Mouse (Mus musculus): Measurements from ENCODE around the gene Lmf1. TPM values are rescaled to one million over a fixed set of nuclear protein-coding genes. Genes with fewer than 3 reads are reported as not detected.
A peak's percentile ranks its signal among the peaks of the same experiment; 100 is the strongest.

The Lmf1 gene
- total RNA-seq (2021): 10 to 100 TPM; 11.6 to 16.6 TPM
- long read RNA-seq, experiment 1, transcript Lmf1-206 (9 exons, 1,424 nt): major isoform, 5 of 15 reads
- long read RNA-seq, experiment 1, partial matches to known transcripts: 1 of 15 reads
- long read RNA-seq, experiment 1, other reads (novel, unspliced or antisense): 9 of 15 reads
- long read RNA-seq, experiment 2, partial matches to known transcripts: 2 of 31 reads
- long read RNA-seq, experiment 2, other reads (novel, unspliced or antisense): 26 of 31 reads

DNA sequence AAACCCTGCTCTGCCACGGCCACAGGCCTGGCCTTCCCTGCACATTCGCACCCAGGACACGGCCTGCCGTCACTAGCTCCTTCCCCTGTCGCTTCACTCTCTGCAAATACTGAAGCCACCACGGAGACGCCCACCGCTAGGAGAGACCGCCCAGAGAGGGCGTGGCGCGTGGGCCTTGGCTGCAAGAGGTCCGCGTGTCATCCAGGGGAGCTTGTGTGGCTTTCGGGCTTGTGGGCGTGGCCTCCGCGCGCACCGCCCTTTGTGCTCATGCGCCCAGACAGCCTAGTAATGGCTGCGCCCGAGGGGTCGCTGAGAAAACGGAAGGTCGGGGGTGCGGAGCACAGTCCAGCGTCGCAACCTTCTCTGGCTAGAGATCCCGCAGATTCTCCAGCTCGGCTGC is at the start of gene Lmf1:
Lmf1 (plus strand) TSS at position 166 of the 400 bp plus-strand sequence.
- peak; percentile 97 for DNase-seq

DNA sequence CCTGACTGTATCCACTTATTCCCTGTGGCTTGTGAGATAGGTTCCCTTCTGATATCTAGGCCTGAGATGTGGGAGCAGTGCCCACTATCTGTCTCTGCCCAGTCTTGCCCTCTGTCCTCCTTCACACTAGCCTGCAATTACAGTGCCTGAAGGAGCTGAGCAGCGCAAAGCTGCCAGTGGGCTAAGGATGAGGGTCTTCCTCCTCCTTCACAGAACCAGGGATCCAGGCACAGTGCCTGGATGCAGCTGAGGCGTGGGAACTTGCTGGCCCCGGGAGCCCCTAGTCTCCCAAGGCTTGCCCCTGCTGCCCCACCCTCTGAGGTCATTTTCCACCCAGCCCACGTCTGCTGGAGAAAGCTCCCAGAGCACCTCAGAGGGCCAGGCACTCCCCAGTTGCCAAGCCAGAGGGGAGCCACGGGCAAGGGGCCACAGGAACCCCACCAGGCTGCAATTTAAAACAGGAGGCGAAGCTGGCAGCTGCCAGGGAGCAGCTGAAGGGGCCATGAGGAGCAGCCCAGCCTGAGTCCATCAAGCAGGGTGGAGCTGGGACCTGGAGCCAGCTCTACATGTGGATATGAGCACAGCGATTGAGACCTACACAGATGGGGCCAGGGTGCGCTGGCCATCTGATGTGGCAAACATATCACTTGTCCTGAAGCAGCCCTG is 48.4 kb upstream of the Lmf1 start:
- DNase-seq: peak; percentile 29

DNA sequence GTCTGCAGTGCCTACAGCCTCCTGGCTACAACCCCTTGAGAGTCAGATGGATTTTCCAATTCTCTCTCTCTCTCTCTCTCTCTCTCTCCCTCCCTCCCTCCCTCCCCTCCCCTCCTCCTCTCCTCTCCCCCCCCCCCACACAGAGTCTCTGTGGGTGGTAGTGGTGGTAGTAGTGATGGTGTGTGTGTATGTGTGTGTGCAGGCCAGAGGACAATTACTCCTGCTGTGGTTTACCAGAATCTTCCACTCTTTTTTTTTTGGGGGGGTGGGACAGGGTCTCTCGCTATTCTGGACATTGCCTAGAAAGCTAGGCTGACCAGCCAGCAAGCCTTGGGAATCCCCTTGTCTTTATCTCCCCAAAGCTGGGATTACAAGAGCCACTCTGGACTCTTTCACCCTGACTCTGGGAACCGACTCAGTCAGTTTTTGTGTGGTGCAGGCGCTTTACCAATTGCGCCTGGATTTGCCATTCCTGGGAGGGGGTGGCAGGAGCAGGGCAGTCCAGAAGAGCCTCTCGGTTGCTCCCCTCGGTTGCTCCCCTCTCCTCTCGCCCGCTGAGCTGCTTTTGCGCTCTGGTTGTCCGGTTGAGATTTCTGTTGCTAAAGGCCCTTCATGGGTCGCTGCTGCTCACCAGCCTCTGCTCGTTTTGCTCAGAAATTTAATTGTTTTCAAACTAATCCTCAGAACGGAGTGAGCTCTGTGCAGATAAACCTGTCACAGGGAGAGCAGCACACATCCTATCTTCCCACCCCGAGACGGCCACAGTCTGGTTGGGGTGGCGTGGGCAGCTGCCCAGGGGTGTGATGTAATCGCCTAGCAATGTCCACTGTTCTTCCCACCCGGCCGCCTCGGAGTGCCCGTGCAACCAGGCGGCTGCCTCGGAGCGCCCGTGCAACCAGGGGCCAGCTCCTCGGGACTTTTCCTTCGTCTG is 39.7 kb upstream of the Lmf1 start:
- DNase-seq: peak; percentile 51

DNA sequence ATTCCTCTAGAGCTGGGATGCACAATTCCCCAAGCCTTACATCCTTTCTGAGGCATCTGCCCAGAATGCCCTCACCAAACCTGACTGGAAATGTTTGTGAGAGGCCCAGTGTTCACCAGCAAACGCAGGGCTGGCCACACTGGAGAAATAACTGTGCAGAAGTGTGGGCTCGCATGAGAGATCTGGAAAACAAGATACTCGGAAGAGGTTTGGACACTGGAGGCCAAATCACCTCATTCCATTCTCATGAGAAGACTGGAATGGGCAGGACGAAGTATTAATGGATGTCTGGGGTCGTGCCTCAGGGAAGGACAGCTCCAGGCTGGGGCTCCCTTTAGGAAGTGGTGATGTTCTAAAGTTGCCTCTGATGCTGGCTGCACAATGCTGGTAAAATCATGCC is 38.2 kb upstream of the Lmf1 start:
- DNase-seq: no peak

DNA sequence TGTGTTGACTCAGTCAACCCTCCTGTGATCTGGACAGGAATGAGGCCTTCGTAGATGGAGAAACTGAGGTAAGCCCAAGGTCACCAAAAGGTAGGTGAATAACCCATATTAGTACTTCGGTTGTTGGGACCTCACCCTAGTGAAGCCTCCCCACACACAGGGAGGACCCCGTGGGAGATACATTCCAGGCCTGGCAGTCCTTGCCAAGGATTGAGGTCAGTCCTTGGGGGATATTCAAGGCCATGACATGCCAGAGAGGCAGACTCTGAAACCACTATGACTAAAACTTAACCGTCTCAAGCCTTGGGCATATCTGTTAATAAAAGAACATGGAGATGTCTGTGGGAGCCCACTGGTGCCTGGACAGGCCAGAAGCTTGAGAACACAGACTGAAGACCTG is 37.1 kb upstream of the Lmf1 start:
- DNase-seq: no peak

DNA sequence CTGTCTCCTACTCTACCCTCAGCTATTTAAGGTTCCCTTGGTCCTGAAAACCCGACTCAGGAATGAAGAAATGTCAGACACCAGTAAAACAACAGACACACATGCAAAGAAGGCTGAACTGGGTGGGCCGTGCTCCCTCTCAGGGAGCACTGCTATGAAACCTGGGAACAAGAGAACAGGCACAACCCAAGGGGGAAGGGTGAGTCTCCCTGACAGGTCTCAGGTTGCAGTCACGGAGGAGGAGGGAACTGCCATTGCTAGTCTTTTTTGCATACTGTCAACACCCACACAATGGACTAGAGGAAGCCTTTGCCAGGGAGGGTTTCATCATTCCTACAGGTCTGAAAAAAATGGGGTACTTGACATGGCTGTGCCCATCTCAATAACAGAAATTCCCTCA is 31.9 kb upstream of the Lmf1 start:
- DNase-seq: no peak

DNA sequence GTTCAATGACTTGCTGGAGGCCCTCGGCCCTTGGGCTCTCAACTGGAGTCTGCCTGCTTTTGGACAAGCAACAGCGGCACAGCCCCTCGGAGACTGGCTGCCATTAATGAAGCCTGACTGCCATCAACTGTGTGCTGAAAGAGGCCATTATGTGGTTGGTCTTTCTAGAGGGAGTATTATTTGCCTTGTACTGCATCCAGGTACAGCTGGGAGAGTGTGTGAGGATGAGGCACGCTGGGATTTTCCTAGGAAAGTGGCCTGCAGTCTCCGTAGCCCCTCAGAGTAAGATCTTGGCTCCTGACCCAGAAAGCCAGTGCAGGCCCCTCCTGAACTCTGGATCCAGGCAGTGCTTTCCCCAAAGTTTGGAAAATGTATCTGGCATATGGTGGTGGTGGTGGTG is 28.9 kb upstream of the Lmf1 start:
- no peak for DNase-seq

DNA sequence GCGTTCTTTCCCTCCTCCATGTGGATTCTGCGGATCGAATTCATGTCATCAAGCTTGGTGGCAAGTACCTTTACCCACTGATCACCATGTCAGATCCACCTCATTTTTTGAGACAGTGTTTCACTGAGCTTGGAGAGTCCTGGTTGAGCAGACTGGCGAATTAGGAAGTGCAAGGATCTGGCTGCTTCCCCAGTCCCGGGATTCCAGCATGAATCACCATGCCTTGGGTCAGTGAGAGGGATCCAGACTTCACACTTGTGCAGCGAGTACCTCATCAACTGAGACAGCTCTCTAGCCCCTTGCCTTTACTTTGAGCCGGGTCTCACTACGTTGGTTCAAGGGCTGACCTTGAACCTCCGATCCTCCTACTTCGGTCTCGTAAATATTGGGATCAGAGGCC is 27.6 kb upstream of the Lmf1 start:
- DNase-seq: no peak

DNA sequence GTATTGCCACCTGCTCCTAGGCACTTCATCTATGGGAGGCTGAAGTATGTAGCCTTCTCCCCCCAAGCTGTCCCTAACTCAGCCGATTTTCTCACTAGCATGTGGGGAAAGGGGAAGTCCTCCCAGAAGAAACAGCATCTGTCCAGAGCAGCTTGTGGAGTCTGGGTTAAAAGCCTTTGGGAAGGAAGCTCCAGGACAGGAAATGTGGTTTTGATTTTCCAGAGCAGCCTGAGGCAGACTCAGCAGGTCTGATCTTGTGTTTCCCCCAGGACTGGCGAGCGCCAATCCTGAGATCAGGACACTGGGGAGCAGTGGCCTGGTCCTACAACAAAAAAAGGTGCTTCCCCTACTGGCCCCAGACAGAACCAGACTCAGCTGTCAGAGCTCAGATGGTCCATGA is 23.7 kb upstream of the Lmf1 start:
- DNase-seq: no peak

DNA sequence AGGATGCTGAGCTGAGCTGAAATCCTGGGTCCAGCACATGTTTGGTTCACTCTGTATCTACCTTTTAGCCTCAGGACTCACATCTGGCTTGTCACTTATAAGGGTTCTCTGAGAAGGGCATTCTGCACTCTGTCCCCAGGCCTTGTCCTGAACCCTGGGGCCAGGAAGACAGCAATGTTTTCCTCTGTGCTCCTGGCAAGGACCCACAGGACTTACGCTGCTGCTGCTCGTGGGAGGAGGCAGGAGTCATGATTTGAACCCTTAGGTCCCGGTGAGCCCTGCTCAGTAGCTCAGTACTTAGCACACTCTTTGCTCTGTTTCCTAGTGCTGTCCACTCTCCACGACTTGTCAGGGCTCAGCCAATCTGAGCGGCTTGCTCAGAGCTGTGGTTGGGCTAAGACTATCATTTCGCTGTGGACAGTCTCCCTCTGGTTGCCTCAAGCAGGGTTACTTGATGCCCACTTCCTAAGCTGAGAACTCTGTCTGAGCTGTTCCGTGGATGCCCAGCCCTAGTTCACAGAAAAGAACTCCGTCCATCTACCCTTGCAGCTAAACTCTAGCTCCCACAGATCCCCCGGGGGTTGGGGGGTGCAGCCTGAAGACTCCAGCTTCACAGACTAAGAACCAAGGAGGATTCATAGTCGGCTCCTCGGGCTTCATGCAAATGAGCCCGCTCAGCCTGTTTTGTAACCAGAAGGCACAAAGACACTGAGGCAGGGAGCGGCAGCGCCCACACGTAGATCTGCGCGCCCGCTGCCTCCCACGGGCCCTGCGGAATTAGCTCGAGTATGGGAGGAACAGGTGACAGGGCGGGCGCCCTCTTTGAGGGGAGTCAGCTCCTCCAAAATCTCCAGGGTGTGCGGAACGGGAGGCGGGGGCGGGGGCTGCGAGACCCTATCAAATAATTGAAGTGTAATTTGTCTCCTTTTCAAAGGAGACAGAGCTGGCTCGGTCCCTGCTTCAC is 22.9 kb upstream of the Lmf1 start:
- no peak for DNase-seq

DNA sequence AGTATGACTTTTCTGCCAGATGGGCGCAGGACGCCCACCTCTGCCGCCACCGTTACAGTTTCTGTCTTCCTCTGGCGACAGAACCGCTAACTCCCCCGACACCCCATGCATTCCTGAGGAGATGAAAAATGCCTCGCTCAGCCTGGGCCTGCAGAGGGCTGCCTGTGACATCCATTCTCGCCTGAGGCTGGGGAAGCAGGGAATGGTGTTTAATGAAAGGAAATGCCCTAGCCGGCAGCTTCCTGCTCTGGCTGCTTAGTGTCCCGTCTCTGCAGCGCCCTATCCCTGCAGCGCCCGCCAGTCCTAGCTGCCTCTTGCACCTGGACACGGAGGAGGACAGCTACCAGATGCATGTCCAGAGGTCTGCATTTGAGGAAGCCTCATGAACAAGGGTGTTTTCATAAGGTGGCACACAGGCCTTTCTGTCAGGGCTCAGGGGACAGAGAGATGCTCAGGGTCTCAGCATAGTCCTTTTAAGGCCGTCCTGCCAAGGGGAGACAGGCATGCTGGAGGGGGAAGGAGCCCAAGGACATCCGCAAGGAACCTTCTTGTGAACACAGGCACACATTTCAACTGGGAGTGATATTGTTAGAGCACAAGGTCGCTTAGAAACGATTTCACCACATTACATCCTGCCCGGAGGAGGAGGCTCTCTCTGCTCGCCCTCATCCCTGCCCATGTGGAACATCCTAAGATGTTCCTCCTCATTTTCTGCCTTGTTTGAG is 22.1 kb upstream of the Lmf1 start:
- no peak for DNase-seq

DNA sequence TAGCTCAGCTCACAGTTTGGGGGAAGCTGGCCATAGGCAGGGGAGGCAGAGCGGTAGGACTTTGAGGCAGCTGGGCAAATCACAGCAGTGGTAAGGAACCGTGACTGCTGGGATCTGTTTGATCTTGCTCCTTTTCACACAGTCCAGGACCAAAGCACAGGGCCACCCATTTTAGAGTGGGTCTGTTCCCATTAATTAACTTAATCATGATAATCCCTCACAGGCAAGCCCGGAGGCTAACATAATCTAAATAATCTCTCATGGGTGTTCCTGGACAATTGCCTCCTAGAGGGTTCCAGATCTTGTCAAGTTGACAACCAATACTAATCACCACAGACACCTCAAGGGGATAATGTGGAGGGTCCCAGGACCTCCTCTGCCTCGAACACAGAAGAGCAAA is 19.3 kb upstream of the Lmf1 start:
- DNase-seq: no peak

DNA sequence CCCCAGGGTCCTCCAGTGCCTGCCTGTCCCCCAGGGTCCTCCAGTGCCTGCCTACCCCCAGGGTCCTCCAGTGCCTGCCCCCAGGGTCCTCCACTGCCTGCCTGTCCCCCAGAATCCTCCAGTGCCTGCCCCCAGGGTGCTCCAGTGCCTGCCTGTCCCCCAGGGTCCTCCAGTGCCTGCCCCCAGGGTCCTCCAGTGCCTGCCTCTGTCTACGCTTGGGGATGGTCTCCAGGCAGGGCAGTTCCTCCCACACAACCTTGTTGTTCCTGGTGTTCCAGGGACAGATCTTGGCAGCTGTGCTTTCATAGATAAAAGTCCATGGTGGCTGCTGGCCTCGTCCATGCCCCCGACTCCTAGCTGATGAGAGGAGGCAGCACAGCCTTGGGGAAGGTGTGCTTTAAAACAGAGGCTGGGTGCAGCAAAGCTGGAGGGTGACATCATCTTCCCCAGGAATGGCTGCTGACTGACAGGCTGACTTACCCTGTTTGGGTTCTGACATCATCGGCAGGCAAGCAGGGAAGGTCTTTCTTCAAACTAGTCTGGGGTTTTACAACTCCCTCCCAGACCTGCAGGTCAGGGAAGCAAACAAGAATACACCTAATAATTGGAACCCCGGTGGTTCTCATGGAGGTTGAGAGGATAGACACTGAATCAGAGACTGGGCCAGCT is 18.2 kb upstream of the Lmf1 start:
- no peak for DNase-seq

DNA sequence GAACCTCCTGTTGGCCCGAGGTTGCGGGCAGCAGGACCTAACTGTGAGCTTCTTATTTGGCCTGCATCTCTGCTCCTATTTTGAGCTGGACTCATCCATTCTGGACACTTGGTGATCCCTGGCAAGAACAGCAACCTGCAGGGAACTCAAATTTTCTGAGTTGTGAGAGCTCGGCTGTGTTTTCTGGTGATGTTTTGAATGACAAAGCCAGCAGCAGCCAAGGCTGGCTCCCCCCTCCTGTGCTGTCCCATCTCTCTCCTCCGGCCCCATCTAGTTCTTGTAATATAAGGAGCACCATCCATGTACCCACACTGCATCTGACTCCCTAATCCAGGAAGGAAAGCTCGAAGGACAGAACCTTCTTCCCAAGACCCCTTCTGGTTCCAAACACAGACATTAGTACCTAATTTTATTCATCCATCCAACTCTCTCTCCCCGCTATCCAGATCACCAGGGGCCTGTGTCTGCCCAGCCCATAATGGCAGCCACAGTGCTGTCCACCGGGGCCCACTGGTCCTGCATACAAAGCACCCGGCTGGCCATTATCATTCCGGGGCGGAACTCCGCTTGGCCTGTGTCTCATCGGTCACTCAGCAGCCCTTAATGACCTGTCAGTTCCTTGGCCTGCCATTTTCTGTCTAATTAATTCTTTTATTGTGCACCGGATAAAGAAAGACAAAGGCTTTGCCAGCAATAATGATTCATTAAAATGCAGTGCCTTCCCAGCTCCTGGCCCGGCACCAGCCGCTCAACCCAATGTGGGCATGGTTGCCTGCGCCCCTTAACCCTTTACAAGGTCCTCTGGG is 17.5 kb upstream of the Lmf1 start:
- no peak for DNase-seq

DNA sequence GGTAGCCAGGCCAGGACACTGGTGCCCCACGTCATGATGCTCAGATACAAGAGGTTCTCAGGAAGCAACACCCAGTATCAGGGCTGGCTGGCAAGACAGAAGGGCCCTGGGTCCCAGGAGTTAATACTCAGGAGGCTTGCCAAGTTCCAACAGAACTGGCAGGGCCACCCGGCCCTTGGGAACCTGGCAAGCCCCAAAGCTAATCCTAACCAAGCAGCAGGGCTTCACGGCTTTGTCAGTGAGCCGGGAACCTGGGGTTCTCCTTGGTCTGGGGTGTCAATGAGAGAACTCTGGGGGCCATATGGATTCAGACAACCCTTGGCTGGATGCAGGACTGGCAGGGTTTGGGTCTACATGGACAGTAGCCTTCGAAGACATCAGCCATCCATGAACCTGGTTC is 14.4 kb upstream of the Lmf1 start:
- no peak for DNase-seq

DNA sequence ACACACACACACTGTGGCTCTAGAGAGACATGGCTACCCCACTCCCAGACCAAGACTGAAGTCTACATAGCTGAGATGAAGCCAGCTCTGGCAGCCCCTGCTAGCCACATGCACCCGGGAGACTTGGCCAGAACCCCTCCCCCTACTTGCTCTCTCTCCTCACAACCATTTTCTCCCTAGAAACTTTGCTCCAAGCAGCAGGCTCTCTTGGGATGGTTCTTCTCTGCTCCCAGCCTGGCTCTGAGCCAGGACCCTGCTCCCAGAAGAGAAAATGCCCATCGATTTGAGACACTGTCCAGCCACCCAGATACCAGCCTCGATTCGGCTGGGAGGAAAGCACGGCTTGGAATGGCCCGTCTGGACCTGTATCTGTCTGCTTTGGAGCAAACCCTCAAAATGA is 13.6 kb upstream of the Lmf1 start:
- DNase-seq: no peak

DNA sequence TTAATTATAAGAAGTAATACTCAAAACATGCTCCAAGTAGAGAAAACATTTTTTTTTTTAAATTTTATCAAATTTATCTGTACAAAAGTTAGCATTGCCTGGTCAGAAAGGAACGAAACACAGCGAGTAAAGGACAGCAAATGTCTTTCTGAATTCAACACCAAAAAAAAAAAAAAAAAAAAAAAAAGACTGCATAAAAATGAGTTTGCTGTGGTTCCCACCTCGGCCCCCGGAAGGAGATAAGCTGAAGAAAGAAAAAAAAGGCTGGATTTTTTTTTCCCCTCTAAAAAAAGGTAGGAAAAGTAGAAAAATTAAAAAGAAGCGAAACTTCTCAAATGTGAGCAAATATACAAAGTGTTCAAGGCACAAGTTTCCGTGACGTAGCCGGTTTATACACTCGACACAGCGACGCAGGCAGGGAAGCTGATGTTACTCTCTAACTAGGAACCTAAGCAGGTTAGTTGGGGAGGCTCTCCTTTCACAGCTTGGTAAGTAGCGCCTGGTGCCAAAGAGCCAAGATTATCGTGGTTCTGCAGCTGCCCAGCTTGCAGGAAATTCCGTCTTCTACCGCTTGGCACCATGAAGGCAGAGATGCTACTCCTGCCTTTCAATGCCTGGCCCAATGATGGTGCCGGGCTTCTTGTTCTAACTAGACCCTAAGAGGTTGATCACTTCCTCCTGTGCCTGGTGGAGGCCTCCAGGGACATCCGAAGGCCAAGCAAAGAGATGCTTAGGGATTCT is 12.9 kb upstream of the Lmf1 start:
- no peak for DNase-seq

DNA sequence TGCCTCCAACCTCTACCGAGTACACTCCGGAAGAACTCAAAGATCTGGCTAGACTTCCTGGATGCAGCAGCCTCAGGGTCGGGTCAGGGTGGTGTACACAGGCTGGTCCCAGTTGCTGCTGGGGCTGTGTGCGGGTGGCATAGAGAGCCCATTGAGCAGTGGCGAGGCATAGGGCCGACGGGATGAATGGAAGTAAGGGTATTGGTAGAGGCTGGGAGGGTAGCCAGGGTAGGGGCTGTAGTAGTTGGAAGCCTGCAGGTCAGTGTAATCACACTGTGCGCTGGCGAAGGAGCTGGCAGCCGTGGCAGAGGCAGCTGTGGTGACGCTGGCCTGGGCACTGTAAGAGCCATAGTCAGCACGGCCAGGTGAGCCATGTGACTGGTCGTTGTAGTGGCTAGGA is 11.6 kb upstream of the Lmf1 start:
- no peak for DNase-seq

DNA sequence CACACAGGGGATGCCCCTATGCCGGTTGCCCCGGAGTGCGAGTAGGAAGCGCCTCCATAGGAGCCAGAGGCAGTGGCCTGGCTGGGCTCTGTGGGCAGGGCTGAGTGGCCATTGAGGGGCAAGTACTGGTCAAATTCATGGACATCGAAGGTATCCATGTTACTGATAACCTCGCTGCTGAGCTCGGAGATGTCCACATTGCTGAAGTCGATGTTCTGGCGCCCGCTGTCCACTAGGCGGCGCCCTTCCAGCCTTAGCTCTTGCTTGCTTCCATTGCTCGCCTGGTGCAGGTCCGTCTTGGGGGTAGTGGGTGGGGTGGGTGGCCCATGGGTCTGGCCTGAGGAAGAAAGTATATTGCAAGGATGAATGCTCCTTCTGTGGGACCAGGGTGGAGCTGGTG is 11.1 kb upstream of the Lmf1 start:
- DNase-seq: no peak
